Mouse (Mus musculus): ENCODE measurements around the gene Psd4.

GRCm38 (mm10) chr2:24347926-24348325 lies 19.5 kb upstream of the Psd4 start:
- no peak for TF ChIP-seq EP300 (IDR thresholded peaks at IDR 0.05; ENCODE audit: low read depth)
- TF ChIP-seq CTCF (IDR thresholded peaks at IDR 0.05; ENCODE audit: low read depth): no peak
